Mouse (Mus musculus) erythroblast, embryonic 14.5 days (primary cell): ENCODE data around the gene Enho.

ENCODE experiments used
- GATA1 ChIP-seq: IDR thresholded peaks from 2 replicates; pipeline ENCODE4 v1.6.1; 2012; ENCODE audit warnings: low read length, inconsistent platforms, mixed read lengths
- TAL1 ChIP-seq: IDR thresholded peaks from 3 replicates; pipeline ENCODE4 v1.6.1; 2012; ENCODE audit warnings: low read length, inconsistent platforms, mixed read lengths

DNA sequence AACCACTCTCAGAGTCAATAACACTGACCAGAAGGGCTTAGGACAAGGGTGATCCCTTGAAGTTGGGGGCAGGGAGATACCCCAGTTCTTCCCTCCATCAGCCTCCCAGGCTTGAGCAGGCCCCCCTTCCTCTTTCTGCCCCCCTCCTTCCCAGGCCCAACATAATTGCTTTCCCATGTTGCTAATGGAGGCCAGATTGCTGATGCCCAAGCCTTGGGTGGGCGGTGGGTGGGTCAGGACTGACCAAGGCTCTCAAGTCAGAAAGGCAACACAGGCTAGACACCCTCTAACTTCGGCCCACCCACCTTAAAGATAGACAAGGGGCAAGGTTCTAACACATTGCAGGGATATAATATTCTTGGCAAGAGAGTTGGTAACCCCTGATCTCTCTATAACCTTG is 15.4 kb upstream of the Enho start:
- TF ChIP-seq GATA1 (no peak), TAL1 (no peak)
